Mouse (Mus musculus): ENCODE measurements at regions not wholly inside any gene's neighbourhood (a gene's known extent, or its start where the extent isn't known, plus 50 kb on each side); places are given as distances from the start of the nearest gene placed in this dataset.

GRCm38 (mm10) chr6:117534991-117535390, 306.0 kb upstream of the Zfp637 start:
- TF ChIP-seq TCF12 (IDR thresholded peaks at IDR 0.05; ENCODE audit: low read depth, low read length) (no peak), USF2 (conservative IDR thresholded peaks at IDR 0.05; ENCODE audit: low read depth, low read length) (no peak), EP300 (IDR thresholded peaks at IDR 0.05; ENCODE audit: low read length) (no peak), POLR2A (IDR thresholded peaks at IDR 0.05; ENCODE audit: low read depth, low read length) (no peak), MEF2A (IDR thresholded peaks at IDR 0.05; ENCODE audit: borderline replicate concordance, low read depth, low read length) (no peak), NRF1 (IDR thresholded peaks at IDR 0.05; ENCODE audit: low read depth, low read length) (no peak), CTCF (conservative IDR thresholded peaks at IDR 0.05 in 1 of 2, IDR thresholded peaks at IDR 0.05 in 1 of 2; ENCODE audit: low read depth in 2 of 2, low read length in 2 of 2) (no peak), ELF1 (IDR thresholded peaks at IDR 0.05; ENCODE audit: low read depth, low read length) (no peak), ZC3H11A (IDR thresholded peaks at IDR 0.05; ENCODE audit: low read depth, low read length) (no peak), CHD1 (IDR thresholded peaks at IDR 0.05; ENCODE audit: low read depth, low read length) (no peak), ZMIZ1 (IDR thresholded peaks at IDR 0.05; ENCODE audit: low read depth, low read length) (no peak), HCFC1 (IDR thresholded peaks at IDR 0.05; ENCODE audit: low read depth, low read length) (no peak)
